Mouse (Mus musculus) ES-Bruce4 (cell line): ENCODE measurements around the gene Srl. TPM values are rescaled to one million over a fixed set of nuclear protein-coding genes. Genes with fewer than 3 reads are reported as not detected.

Experiments used
- H3K27ac ChIP-seq: 2 replicates; pipeline ENCODE4 v1.5.1; 2012; ENCODE audit warnings: low read length, inconsistent platforms; ENCODE audit not compliant: insufficient read depth
- H3K27me3 ChIP-seq: 2 replicates; pipeline ENCODE4 v1.6.1; 2012; ENCODE audit warnings: mild to moderate bottlenecking, low read length, inconsistent platforms; ENCODE audit not compliant: control insufficient read depth, poor library complexity, insufficient read depth, severe bottlenecking
- H3K36me3 ChIP-seq: 2 replicates; pipeline ENCODE4 v1.6.1; 2012; ENCODE audit warnings: inconsistent platforms, mild to moderate bottlenecking, low read length, moderate library complexity; ENCODE audit not compliant: control insufficient read depth, poor library complexity, insufficient read depth, severe bottlenecking
- H3K4me1 ChIP-seq: one replicate; pipeline ENCODE4 v1.8.1; 2011; ENCODE audit warnings: low read length; ENCODE audit not compliant: control insufficient read depth, insufficient read depth
- H3K4me3 ChIP-seq: 2 replicates; pipeline ENCODE4 v1.5.1; 2011; ENCODE audit warnings: low read depth, mild to moderate bottlenecking, low read length
- H3K9ac ChIP-seq: 2 replicates; pipeline ENCODE4 v1.6.1; 2012; ENCODE audit warnings: low read depth, mild to moderate bottlenecking, inconsistent platforms; ENCODE audit not compliant: poor library complexity, severe bottlenecking
- H3K9me3 ChIP-seq: replicated peaks from 2 replicates; pipeline ENCODE4 v1.6.1; 2012; ENCODE audit warnings: mild to moderate bottlenecking, low read length, inconsistent platforms; ENCODE audit not compliant: control insufficient read depth, poor library complexity, insufficient read depth, severe bottlenecking
- CTCF ChIP-seq: IDR thresholded peaks from one replicate; pipeline ENCODE4 v1.8.1; 2011; ENCODE audit warnings: low read depth, low read length
- EP300 ChIP-seq: IDR thresholded peaks from 2 replicates; pipeline ENCODE4 v1.6.1; 2011; ENCODE audit warnings: low read depth, low read length; ENCODE audit not compliant: insufficient read depth
- POLR2A ChIP-seq: IDR thresholded peaks from one replicate; pipeline ENCODE4 v1.8.1; 2011; ENCODE audit warnings: low read length; ENCODE audit not compliant: insufficient read depth
- polyA plus RNA-seq: library from polyadenylated mRNA; stranded (reverse); fragments of >200 nt; gene quantifications from 2 replicates; pipeline ENCODE4 v1.2.4, GENCODE M21; 2011; ENCODE audit warnings: low read depth; ENCODE audit not compliant: missing spikeins, insufficient read depth, insufficient read length

Gene Srl
- polyA plus RNA-seq, 1 experiment, result 30.0 TPM

DNA sequence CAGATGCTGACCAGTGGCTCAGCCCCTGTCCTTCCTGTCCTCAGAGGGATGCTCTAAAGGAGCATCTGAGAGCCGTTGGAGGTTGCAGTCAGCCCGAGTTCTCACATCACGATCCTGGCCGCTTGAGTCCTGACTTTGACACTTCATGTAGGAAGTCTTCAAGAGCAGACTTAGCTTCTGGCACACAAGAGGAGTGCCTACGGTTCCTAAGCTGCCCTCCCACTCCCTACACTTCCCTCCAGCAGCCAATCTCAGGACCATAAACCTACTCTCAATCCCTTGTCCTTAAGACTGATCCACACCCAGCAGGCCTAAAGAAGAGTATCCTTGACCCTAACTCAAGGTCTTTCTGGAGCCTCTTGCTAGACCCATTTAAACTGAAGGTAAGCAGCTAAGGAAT, 45.8 kb downstream of the Srl start:
- TF ChIP-seq EP300 (no peak), CTCF (no peak), POLR2A (no peak)
- Histone ChIP-seq H3K4me1 (no peaks in the 10 kb centered on the region), H3K9ac (no peak overlapping the region)

DNA sequence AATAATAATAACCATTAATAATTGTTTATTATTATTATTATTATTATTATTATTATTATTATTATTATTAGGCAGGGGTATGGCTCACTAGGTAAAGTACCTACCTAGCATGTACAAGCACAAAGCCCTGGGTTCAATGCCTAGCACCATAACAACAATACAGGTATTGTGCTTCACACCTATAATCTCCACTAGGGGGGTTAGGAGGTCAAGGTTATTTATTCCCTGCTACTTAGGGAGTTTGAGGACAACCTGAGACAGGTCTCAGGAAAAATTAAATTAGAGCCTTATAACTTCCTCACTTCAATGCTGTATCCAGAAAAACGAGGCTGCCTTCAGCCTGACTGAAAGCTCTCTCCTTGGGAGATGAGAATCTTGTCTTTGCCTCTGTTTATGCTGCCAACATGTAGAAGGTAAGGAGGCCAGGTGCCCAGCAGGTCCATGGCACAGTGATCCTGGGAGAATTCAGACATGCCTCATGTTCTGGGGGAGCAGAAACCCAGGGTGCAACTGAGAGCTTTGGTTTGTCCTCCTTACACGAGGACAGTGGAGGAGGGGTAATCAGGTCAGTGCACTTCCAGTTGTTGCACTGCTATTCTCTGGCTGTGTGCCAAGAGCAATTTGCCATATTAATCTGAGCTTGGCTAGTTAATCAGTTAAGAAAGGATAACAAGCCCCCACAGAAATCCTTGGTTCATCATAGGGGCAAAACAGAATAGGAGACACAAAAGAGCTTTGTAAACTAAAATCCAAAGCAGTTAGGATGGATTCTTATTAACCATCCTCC, 48.6 kb downstream of the Srl start:
- Histone ChIP-seq H3K4me1 (no peaks in the 10 kb centered on the region), H3K9me3 (no peaks in the 10 kb centered on the region), H3K27ac (no peak overlapping the region), H3K36me3 (no peaks in the 10 kb centered on the region; the same call in 1 of the 2 replicates), H3K27me3 (no peaks in the 10 kb centered on the region), H3K9ac (no peak overlapping the region), H3K4me3 (no peak overlapping the region)
- TF ChIP-seq EP300 (no peak), POLR2A (no peak), CTCF (no peak)

More for the DNA sequence above, 45.8 kb downstream of the Srl start:
- no peaks in the 10 kb centered on the region for H3K27me3 ChIP-seq
- no peak overlapping the region for H3K27ac ChIP-seq
- H3K36me3 ChIP-seq, result no peaks in the 10 kb centered on the region
- H3K4me3 ChIP-seq, result no peak overlapping the region
- H3K9me3 ChIP-seq, result no peaks in the 10 kb centered on the region

DNA sequence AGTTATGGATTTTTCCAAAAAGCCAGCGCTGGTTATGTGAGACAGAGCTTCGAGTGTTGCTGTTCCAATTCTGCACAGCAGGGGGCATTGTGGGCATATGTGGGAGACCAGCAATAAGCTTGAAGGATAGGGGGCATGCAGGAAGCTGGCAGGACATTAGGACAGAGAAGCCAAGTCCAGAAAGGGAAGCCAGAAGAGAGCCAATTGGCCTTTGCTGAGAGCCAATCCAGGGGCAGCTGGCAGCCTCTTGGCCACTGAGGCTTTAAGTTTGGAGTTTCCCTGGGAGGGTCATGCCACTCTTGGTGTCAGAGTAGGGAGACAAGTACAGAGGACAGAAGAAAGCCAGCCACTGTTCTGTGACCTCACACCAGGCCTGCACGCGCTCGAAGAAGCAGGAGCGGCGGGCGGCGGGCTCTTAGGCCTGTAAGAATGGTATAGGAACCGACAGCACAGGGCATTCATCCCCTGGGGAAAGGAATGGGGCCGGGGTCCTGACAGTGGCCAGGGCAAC, 52.4 kb downstream of the Srl start:
- Histone ChIP-seq H3K4me1 (no peaks in the 10 kb centered on the region), H3K36me3 (peaks cover 7% of the 10 kb centered on the region; the same call in 1 of the 2 replicates), H3K27ac (no peak overlapping the region), H3K27me3 (no peaks in the 10 kb centered on the region), H3K9ac (no peak overlapping the region), H3K4me3 (no peak overlapping the region), H3K9me3 (no peaks in the 10 kb centered on the region)
- no peak for TF ChIP-seq POLR2A
- TF ChIP-seq EP300, result no peak
- peak; percentile 75 for TF ChIP-seq CTCF

GRCm38 (mm10) chr16:4480616-4481265, 60.9 kb downstream of the Srl start:
- no peak overlapping the region for H3K4me3 ChIP-seq
- H3K9ac ChIP-seq, result no peak overlapping the region
- H3K4me1 ChIP-seq, result no peaks in the 10 kb centered on the region
- H3K36me3 ChIP-seq, result peaks cover 16% of the 10 kb centered on the region
- H3K9me3 ChIP-seq, result no peaks in the 10 kb centered on the region
- no peaks in the 10 kb centered on the region for H3K27me3 ChIP-seq
- TF ChIP-seq CTCF, result no peak
- no peak for TF ChIP-seq EP300
- TF ChIP-seq POLR2A, result no peak
- H3K27ac ChIP-seq, result no peak overlapping the region

DNA sequence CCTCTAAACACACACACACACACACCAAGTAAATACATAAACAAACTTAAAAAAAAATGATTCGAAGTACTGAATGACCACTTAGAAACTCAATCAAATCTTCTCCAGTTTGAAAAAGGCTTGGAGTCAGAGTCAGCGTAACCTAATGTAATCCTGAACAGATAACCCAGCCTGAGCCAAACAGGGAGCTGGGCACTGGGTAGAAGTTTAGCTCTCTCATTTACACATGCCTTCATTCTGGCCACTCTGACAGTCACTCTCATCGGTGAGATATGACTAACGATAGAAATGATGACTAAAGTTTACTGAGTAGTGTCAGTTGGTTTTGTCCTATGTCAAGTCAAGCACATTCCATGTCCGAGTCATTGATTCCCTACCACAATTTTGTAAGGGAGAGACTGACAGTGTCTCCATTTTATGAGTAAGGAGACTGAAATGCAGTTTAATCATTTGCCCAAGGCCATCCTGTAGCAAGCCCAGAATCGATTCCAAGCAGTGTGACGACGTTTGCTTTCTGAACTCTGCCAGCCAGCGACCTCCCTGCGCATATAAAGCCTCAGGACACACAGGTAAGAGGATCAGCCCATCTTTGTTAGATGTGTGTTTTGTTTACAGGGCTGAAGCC, 63.9 kb downstream of the Srl start:
- H3K4me1 ChIP-seq, result no peaks in the 10 kb centered on the region
- H3K36me3 ChIP-seq, result peaks cover 9% of the 10 kb centered on the region
- no peak overlapping the region for H3K4me3 ChIP-seq
- H3K9ac ChIP-seq, result no peak overlapping the region
- no peaks in the 10 kb centered on the region for H3K27me3 ChIP-seq
- H3K9me3 ChIP-seq, result no peaks in the 10 kb centered on the region
- H3K27ac ChIP-seq, result no peak overlapping the region
- TF ChIP-seq CTCF (no peak), POLR2A (no peak), EP300 (no peak)
